Mouse (Mus musculus) adrenal gland, postnatal 0 days (tissue): ENCODE measurements around the gene Nfkbiz. TPM values are rescaled to one million over a fixed set of nuclear protein-coding genes. Genes with fewer than 3 reads are reported as not detected.

Source experiments
- polyA plus RNA-seq: library from polyadenylated mRNA; unstranded; fragments of >200 nt; fragmentation: Nextera tagmentation; extraction: Ambion mirVana; gene quantifications from 2 replicates; pipeline ENCODE4 v1.2.1, GENCODE M21; 2015

Nfkbiz gene
- polyA plus RNA-seq = 3.3 and 3.6 TPM in 2 replicates

GRCm38 (mm10) chr16:55838510-55839474, at the start of gene Nfkbiz:
Nfkbiz (minus strand) TSS chr16:55838899.

Other genes starting within 250 kb of the Nfkbiz start
- 0.68 and 0.88 TPM in 2 replicates for gene Nxpe3, start 56.4 kb upstream of the Nfkbiz start, polyA plus RNA-seq
- gene Cep97, start 96.0 kb upstream of the Nfkbiz start, polyA plus RNA-seq = 10.1 and 12.7 TPM in 2 replicates
- 839 and 847 TPM in 2 replicates for gene Rpl24, start 127.4 kb upstream of the Nfkbiz start, polyA plus RNA-seq
- gene Zbtb11, start 135.0 kb upstream of the Nfkbiz start, polyA plus RNA-seq = 7.7 and 11.3 TPM in 2 replicates
- gene Pcnp, start 190.8 kb upstream of the Nfkbiz start, polyA plus RNA-seq = 143 and 169 TPM in 2 replicates
- gene Trmt10c, start 198.9 kb upstream of the Nfkbiz start, polyA plus RNA-seq = 33.1 and 36.3 TPM in 2 replicates
- gene Senp7, start 209.4 kb upstream of the Nfkbiz start, polyA plus RNA-seq = 17.5 and 17.7 TPM in 2 replicates